Comparison of ENCODE assay signal across 12 mouse cellular contexts in genomic region chr10:66865010-66865582, GRCm38 (mm10).
DNase-seq lines count a peak whose midpoint lies in the region; ATAC-seq and TF ChIP-seq lines count a peak whose summit lies in the region.
"Had no signal": no experiment of that assay in that cellular context is flagged by ENCODE, and none has a peak within 500 bp of the region (broad histone marks: within the 10 kb centered on the region; RNA-seq: fewer than 3 reads in every experiment).

No protein-coding gene starts in this region.

- no peak for TF ChIP-seq POLR2A in heart, adult 2 months (IDR thresholded peaks at IDR 0.05; ENCODE audit: insufficient read depth, low read depth, low read length)

- H3K36me3 ChIP-seq in heart, adult 2 months (ENCODE audit: control insufficient read depth, insufficient read depth, low read length), result no peaks in the 10 kb centered on the region
- H3K36me3 ChIP-seq in heart, embryonic 12.5 days, result no peaks in the 10 kb centered on the region
- no peaks in the 10 kb centered on the region for H3K36me3 ChIP-seq in embryonic facial prominence, embryonic 13.5 days
- H3K36me3 ChIP-seq in macrophage (ENCODE audit: inconsistent target), result no peaks in the 10 kb centered on the region
- H3K36me3 ChIP-seq in neural tube, embryonic 15.5 days, result no peaks in the 10 kb centered on the region
- H3K36me3 ChIP-seq: limb, embryonic 12.5 days; midbrain, embryonic 15.5 days had no signal

- H3K4me2 ChIP-seq in heart, embryonic 12.5 days, result no peak overlapping the region
- H3K4me2 ChIP-seq in embryonic facial prominence, embryonic 13.5 days, result no peak overlapping the region
- H3K4me2 ChIP-seq in neural tube, embryonic 15.5 days, result no peak overlapping the region
- H3K4me2 ChIP-seq: limb, embryonic 12.5 days; midbrain, embryonic 15.5 days had no signal

- H3K79me2 ChIP-seq in heart, adult 2 months (replicated peaks; ENCODE audit: control insufficient read depth, insufficient read depth, low read length), result no peaks in the 10 kb centered on the region
- no peaks in the 10 kb centered on the region for H3K79me2 ChIP-seq in macrophage (ENCODE audit: inconsistent target)

- no peak for ATAC-seq in heart, embryonic 12.5 days (ENCODE audit: insufficient number of reproducible peaks, low FRiP score)
- no peak for ATAC-seq in embryonic facial prominence, embryonic 13.5 days (ENCODE audit: insufficient number of reproducible peaks, insufficient read depth, low FRiP score, low TSS enrichment, low read depth)
- no peak for ATAC-seq in neural tube, embryonic 15.5 days (ENCODE audit: low FRiP score)
- ATAC-seq: midbrain, embryonic 15.5 days had no signal

- 70% methylated on average over 10 of the region's 10 CpGs for whole genome bisulfite sequencing in heart, adult 2 months
- WGBS in heart, embryonic 12.5 days, result 69% methylated on average over 10 of the region's 10 CpGs
- WGBS in embryonic facial prominence, embryonic 13.5 days, result 75% methylated on average over 10 of the region's 10 CpGs
- WGBS in macrophage (ENCODE audit: missing documents), result 27% methylated on average over 10 of the region's 10 CpGs
- 78% methylated on average over 10 of the region's 10 CpGs for WGBS in neural tube, embryonic 15.5 days

- no peak for TF ChIP-seq CTCF in heart, adult 2 months (IDR thresholded peaks at IDR 0.05)

- H3K27ac ChIP-seq in heart, adult 2 months, result peak overlapping the region; percentile 30
- H3K27ac ChIP-seq in heart, embryonic 12.5 days (ENCODE audit: poor library complexity, severe bottlenecking), result no peak overlapping the region
- H3K27ac ChIP-seq in embryonic facial prominence, embryonic 13.5 days, result peak overlapping the region; percentile 12; the same call in 1 of the 2 replicates
- H3K27ac ChIP-seq in macrophage, result peak overlapping the region; percentile 97
- no peak overlapping the region for H3K27ac ChIP-seq in neural tube, embryonic 15.5 days (replicated peaks)
- H3K27ac ChIP-seq: limb, embryonic 12.5 days; midbrain, embryonic 15.5 days had no signal

- H3K4me1 ChIP-seq in heart, adult 2 months (ENCODE audit: control insufficient read depth, insufficient read depth, low read length), result peaks cover 3% of the 10 kb centered on the region
- no peaks in the 10 kb centered on the region for H3K4me1 ChIP-seq in heart, embryonic 12.5 days (replicated peaks)
- peaks cover 21% of the 10 kb centered on the region for H3K4me1 ChIP-seq in embryonic facial prominence, embryonic 13.5 days
- H3K4me1 ChIP-seq in neural tube, embryonic 15.5 days, result no peaks in the 10 kb centered on the region
- H3K4me1 ChIP-seq: midbrain, embryonic 15.5 days had no signal

- H3K27me3 ChIP-seq in heart, adult 2 months (ENCODE audit: control insufficient read depth, insufficient read depth, low read length), result no peaks in the 10 kb centered on the region
- no peaks in the 10 kb centered on the region for H3K27me3 ChIP-seq in heart, embryonic 12.5 days (replicated peaks)
- H3K27me3 ChIP-seq in embryonic facial prominence, embryonic 13.5 days, result 0 out of 2 replicates have a peak, but pooled peaks cover 2% of the 10 kb centered on the region
- H3K27me3 ChIP-seq in neural tube, embryonic 15.5 days (replicated peaks), result no peaks in the 10 kb centered on the region
- H3K27me3 ChIP-seq: limb, embryonic 12.5 days; midbrain, embryonic 15.5 days had no signal

- intact Hi-C loops in heart, adult 2 months (cut with DNase I), result no loop called here

- H3K9ac ChIP-seq in heart, adult 2 months (ENCODE audit: low read depth, low read length), result no peak overlapping the region
- no peak overlapping the region for H3K9ac ChIP-seq in heart, embryonic 12.5 days
- no peak overlapping the region for H3K9ac ChIP-seq in embryonic facial prominence, embryonic 13.5 days
- H3K9ac ChIP-seq in neural tube, embryonic 15.5 days (replicated peaks), result no peak overlapping the region
- H3K9ac ChIP-seq: limb, embryonic 12.5 days; midbrain, embryonic 15.5 days had no signal

- no peak overlapping the region for H3K4me3 ChIP-seq in heart, adult 2 months
- H3K4me3 ChIP-seq in heart, embryonic 12.5 days, result no peak overlapping the region
- no peak overlapping the region for H3K4me3 ChIP-seq in embryonic facial prominence, embryonic 13.5 days
- peak overlapping the region; percentile 6; the same call in 1 of the 2 replicates for H3K4me3 ChIP-seq in macrophage (ENCODE audit: inconsistent target)
- H3K4me3 ChIP-seq in neural tube, embryonic 15.5 days (replicated peaks), result no peak overlapping the region
- H3K4me3 ChIP-seq: erythroblast, embryonic 14.5 days; limb, embryonic 12.5 days; midbrain, embryonic 15.5 days had no signal

- H3K9me3 ChIP-seq in heart, embryonic 12.5 days (replicated peaks), result no peaks in the 10 kb centered on the region
- H3K9me3 ChIP-seq in embryonic facial prominence, embryonic 13.5 days, result 0 out of 2 replicates have a peak, but pooled peaks cover 2% of the 10 kb centered on the region
- no peaks in the 10 kb centered on the region for H3K9me3 ChIP-seq in neural tube, embryonic 15.5 days (replicated peaks)
- H3K9me3 ChIP-seq: limb, embryonic 12.5 days; midbrain, embryonic 15.5 days had no signal

- TF ChIP-seq EP300 in heart, adult 2 months (IDR thresholded peaks at IDR 0.05; ENCODE audit: insufficient read depth, low read depth, low read length), result no peak

- DNase-seq in heart, adult 2 months, result no peak
- DNase-seq in B cell, adult 2 months, result peak; percentile 2 to 16
- DNase-seq in gastrocnemius, adult 18-20 months (ENCODE audit: low spot score), result no peak
- DNase-seq in layer of hippocampus, postnatal 14 days (ENCODE audit: low spot score in 2 of 2), result no peak
- DNase-seq: cerebellum, adult 11-12 months had no signal

Comparison
In these comparisons a context has a peak if more than half of its experiments do, and no peak if none do; other contexts are left out.
1. H3K27ac ChIP-seq: peak in heart, adult 2 months (single experiment), embryonic facial prominence, embryonic 13.5 days (single experiment) and macrophage (single experiment); none in heart, embryonic 12.5 days (single experiment) and neural tube, embryonic 15.5 days (single experiment).
2. DNase-seq: peak in B cell, adult 2 months (2 of 2); none in heart, adult 2 months (0 of 2), gastrocnemius, adult 18-20 months (single experiment) and layer of hippocampus, postnatal 14 days (0 of 2).